Comparison of ENCODE assay signal across 15 mouse cellular contexts in genomic region chr10:28954515-28954914, GRCm38 (mm10). TPM values are rescaled to one million over a fixed set of nuclear protein-coding genes. Genes with fewer than 3 reads are reported as not detected.
DNase-seq lines count a peak whose midpoint lies in the region; ATAC-seq and TF ChIP-seq lines count a peak whose summit lies in the region.
"Had no signal": no experiment of that assay in that cellular context is flagged by ENCODE, and none has a peak within 500 bp of the region (broad histone marks: within the 10 kb centered on the region; RNA-seq: fewer than 3 reads in every experiment).

No protein-coding gene starts in this region.

- H3K27ac ChIP-seq in heart, postnatal 0 days (ENCODE audit: low read depth): no peak overlapping the region
- H3K27ac ChIP-seq in heart, embryonic 10.5 days: no peak overlapping the region
- H3K27ac ChIP-seq in midbrain, embryonic 12.5 days (replicated peaks): no peak overlapping the region
- no peak overlapping the region for H3K27ac ChIP-seq in midbrain, embryonic 16.5 days (ENCODE audit: low read length)
- no peak overlapping the region for H3K27ac ChIP-seq in liver, postnatal 0 days (ENCODE audit: low read depth)
- H3K27ac ChIP-seq: embryonic facial prominence, embryonic 12.5 days had no signal

- H3K9me3 ChIP-seq in heart, postnatal 0 days (replicated peaks; ENCODE audit: control insufficient read depth, low read length): no peaks in the 10 kb centered on the region
- no peaks in the 10 kb centered on the region for H3K9me3 ChIP-seq in heart, embryonic 10.5 days
- no peaks in the 10 kb centered on the region for H3K9me3 ChIP-seq in midbrain, embryonic 12.5 days
- no peaks in the 10 kb centered on the region for H3K9me3 ChIP-seq in midbrain, embryonic 16.5 days (replicated peaks; ENCODE audit: control insufficient read depth, low read length, poor library complexity, severe bottlenecking)
- no peaks in the 10 kb centered on the region for H3K9me3 ChIP-seq in liver, postnatal 0 days (ENCODE audit: low read length)
- H3K9me3 ChIP-seq: embryonic facial prominence, embryonic 12.5 days had no signal

- ATAC-seq in heart, postnatal 0 days (ENCODE audit: insufficient read depth, low read depth): no peak
- 0 out of 2 replicates have a peak, but pooled peaks have one; percentile 24 for ATAC-seq in midbrain, embryonic 12.5 days (ENCODE audit: low FRiP score, low read depth)
- ATAC-seq in midbrain, embryonic 16.5 days: no peak
- no peak for ATAC-seq in liver, postnatal 0 days

- WGBS in heart, postnatal 0 days: 54% methylated on average over 4 of the region's 4 CpGs
- 61% methylated on average over 4 of the region's 4 CpGs for WGBS in heart, embryonic 10.5 days
- WGBS in midbrain, embryonic 12.5 days: 75% methylated on average over 4 of the region's 4 CpGs
- WGBS in midbrain, embryonic 16.5 days: 71% methylated on average over 4 of the region's 4 CpGs
- WGBS in liver, postnatal 0 days (ENCODE audit: insufficient replicate concordance): 59% methylated on average over 4 of the region's 4 CpGs

- H3K4me1 ChIP-seq in heart, postnatal 0 days (ENCODE audit: control insufficient read depth, insufficient read depth): no peaks in the 10 kb centered on the region
- no peaks in the 10 kb centered on the region for H3K4me1 ChIP-seq in heart, embryonic 10.5 days
- no peaks in the 10 kb centered on the region for H3K4me1 ChIP-seq in midbrain, embryonic 12.5 days
- H3K4me1 ChIP-seq in midbrain, embryonic 16.5 days (ENCODE audit: control insufficient read depth, insufficient read depth, low read length): no peaks in the 10 kb centered on the region
- no peaks in the 10 kb centered on the region for H3K4me1 ChIP-seq in liver, postnatal 0 days (ENCODE audit: insufficient read depth)
- H3K4me1 ChIP-seq: embryonic facial prominence, embryonic 12.5 days had no signal

- TF ChIP-seq CTCF in heart, postnatal 0 days (IDR thresholded peaks at IDR 0.05; ENCODE audit: low read depth): peak; percentile 17; the same call in 1 of the 2 replicates
- TF ChIP-seq CTCF in liver, postnatal 0 days (IDR thresholded peaks at IDR 0.05; ENCODE audit: low read depth): no peak

- H3K4me2 ChIP-seq in heart, postnatal 0 days (ENCODE audit: low read depth, low read length): peak overlapping the region; percentile 39; the same call in 1 of the 2 replicates
- no peak overlapping the region for H3K4me2 ChIP-seq in midbrain, embryonic 12.5 days (replicated peaks)
- no peak overlapping the region for H3K4me2 ChIP-seq in midbrain, embryonic 16.5 days (ENCODE audit: low read length)
- no peak overlapping the region for H3K4me2 ChIP-seq in liver, postnatal 0 days (ENCODE audit: low read depth, low read length)
- H3K4me2 ChIP-seq: embryonic facial prominence, embryonic 12.5 days had no signal

- no peaks in the 10 kb centered on the region for H3K36me3 ChIP-seq in heart, postnatal 0 days (replicated peaks; ENCODE audit: control insufficient read depth, insufficient read depth, low read length)
- no peaks in the 10 kb centered on the region for H3K36me3 ChIP-seq in heart, embryonic 10.5 days
- H3K36me3 ChIP-seq in midbrain, embryonic 12.5 days: no peaks in the 10 kb centered on the region
- no peaks in the 10 kb centered on the region for H3K36me3 ChIP-seq in midbrain, embryonic 16.5 days (ENCODE audit: control insufficient read depth, insufficient read depth, low read length)
- H3K36me3 ChIP-seq in liver, postnatal 0 days (replicated peaks; ENCODE audit: insufficient read depth, low read length): no peaks in the 10 kb centered on the region
- H3K36me3 ChIP-seq: embryonic facial prominence, embryonic 12.5 days had no signal

- no peak overlapping the region for H3K4me3 ChIP-seq in heart, postnatal 0 days (ENCODE audit: low read depth, low read length)
- H3K4me3 ChIP-seq in heart, embryonic 10.5 days: no peak overlapping the region
- H3K4me3 ChIP-seq in midbrain, embryonic 12.5 days: no peak overlapping the region
- H3K4me3 ChIP-seq in midbrain, embryonic 16.5 days (ENCODE audit: low read depth, low read length): no peak overlapping the region
- no peak overlapping the region for H3K4me3 ChIP-seq in liver, postnatal 0 days (ENCODE audit: low read depth, low read length)
- H3K4me3 ChIP-seq: embryonic facial prominence, embryonic 12.5 days had no signal

- no peak for DNase-seq in heart, postnatal 0 days (ENCODE audit: low spot score)
- DNase-seq in heart, embryonic 10.5 days (ENCODE audit: low spot score): no peak
- DNase-seq in adipocyte (ENCODE audit: low spot score): peak; percentile 4
- peak; percentile 4 for DNase-seq in naive thymus-derived CD4-positive, alpha-beta T cell, adult 2 months (ENCODE audit: low read depth)
- no peak for DNase-seq in liver, postnatal 0 days

- no peak for TF ChIP-seq EP300 in heart, postnatal 0 days (IDR thresholded peaks at IDR 0.05; ENCODE audit: low read depth)
- TF ChIP-seq EP300 in liver, postnatal 0 days (IDR thresholded peaks at IDR 0.05; ENCODE audit: low read depth): no peak

- H3K9ac ChIP-seq in heart, postnatal 0 days (replicated peaks; ENCODE audit: low read depth, low read length): no peak overlapping the region
- no peak overlapping the region for H3K9ac ChIP-seq in midbrain, embryonic 12.5 days (replicated peaks)
- no peak overlapping the region for H3K9ac ChIP-seq in midbrain, embryonic 16.5 days (ENCODE audit: low read depth, low read length)
- no peak overlapping the region for H3K9ac ChIP-seq in liver, postnatal 0 days (replicated peaks)
- H3K9ac ChIP-seq: embryonic facial prominence, embryonic 12.5 days had no signal

- no peaks in the 10 kb centered on the region for H3K27me3 ChIP-seq in heart, postnatal 0 days (ENCODE audit: control insufficient read depth, insufficient read depth, low read length)
- no peaks in the 10 kb centered on the region for H3K27me3 ChIP-seq in heart, embryonic 10.5 days (ENCODE audit: insufficient read depth, poor library complexity, severe bottlenecking)
- H3K27me3 ChIP-seq in midbrain, embryonic 12.5 days: no peaks in the 10 kb centered on the region
- H3K27me3 ChIP-seq in midbrain, embryonic 16.5 days (ENCODE audit: control insufficient read depth, insufficient read depth, low read depth, low read length): no peaks in the 10 kb centered on the region
- H3K27me3 ChIP-seq in liver, postnatal 0 days (ENCODE audit: insufficient read depth, low read length): no peaks in the 10 kb centered on the region
- H3K27me3 ChIP-seq: embryonic facial prominence, embryonic 12.5 days had no signal

RNA-seq across cellular contexts. Expression of gene 2310057J18Rik, which starts 31.6 kb away (rescaled TPM):
- not detected in 2 replicates for total RNA-seq in heart, postnatal 0 days (2014; rRNA removed; ENCODE audit: low replicate concordance)
- polyA plus RNA-seq in heart, postnatal 0 days (2015; fragmentation: Nextera tagmentation; extraction: Ambion mirVana): not detected in 2 replicates
- not detected in 2 replicates for polyA plus RNA-seq in heart, embryonic 10.5 days (2016; fragmentation: Nextera tagmentation; extraction: Ambion mirVana)
- polyA plus RNA-seq in midbrain, embryonic 12.5 days (2016; fragmentation: Nextera tagmentation; extraction: Ambion mirVana): not detected in 2 replicates
- polyA plus RNA-seq in midbrain, embryonic 16.5 days (2015; fragmentation: Nextera tagmentation; extraction: Ambion mirVana): not detected in 2 replicates
- polyA plus RNA-seq in liver, postnatal 0 days (2015; fragmentation: Nextera tagmentation; extraction: Ambion mirVana): not detected in 2 replicates
- total RNA-seq: adrenal gland, adult 8-10 months; ES-E14; heart, postnatal 4 days; left cerebral cortex, postnatal 4 days had no signal
- polyA plus RNA-seq: embryonic facial prominence, embryonic 12.5 days; frontal cortex, adult 2 months; large intestine, adult 2 months; stomach, embryonic 16.5 days had no signal

Comparison
In these comparisons a context has a peak if more than half of its experiments do, and no peak if none do; other contexts are left out.
1. DNase-seq: peak in adipocyte (single experiment) and naive thymus-derived CD4-positive, alpha-beta T cell, adult 2 months (single experiment); none in heart, postnatal 0 days (single experiment), heart, embryonic 10.5 days (single experiment) and liver, postnatal 0 days (single experiment).